11 mouse cellular contexts compared by ENCODE assay signal in genomic region chr10:108430553-108430952, GRCm38 (mm10).
"Had no signal": no experiment of that assay in that cellular context is flagged by ENCODE, and none has a peak within 500 bp of the region (broad histone marks: within the 10 kb centered on the region; RNA-seq: fewer than 3 reads in every experiment).

No protein-coding gene starts in this region.

- DNase-seq: gastrocnemius, postnatal 14 days; gastrocnemius, postnatal 36 days; heart, adult 18-20 months; heart, postnatal 10 days; heart, postnatal 36 days; kidney, adult 11 months; kidney, adult 2 months; kidney, postnatal 10 days; layer of hippocampus, adult 9-11 months; layer of hippocampus, postnatal 36 days; left cerebral cortex, postnatal 4 days had no signal
